Mouse (Mus musculus): Measurements from ENCODE around the gene Rhbdl3. TPM values are rescaled to one million over a fixed set of nuclear protein-coding genes. Genes with fewer than 3 reads are reported as not detected.

Gene Rhbdl3
- 1 to 10 TPM; 2.5 to 3.8 TPM for total RNA-seq (2021)
- long read RNA-seq, experiment 1, partial matches to known transcripts: 1 of 4 reads
- long read RNA-seq, experiment 1, other reads (novel, unspliced or antisense): 2 of 4 reads
- long read RNA-seq, experiment 2, transcript Rhbdl3-201 (9 exons, 3,736 nt): major isoform, 8 of 10 reads
- long read RNA-seq, experiment 2, partial matches to known transcripts: 0 of 10 reads
- long read RNA-seq, experiment 2, other reads (novel, unspliced or antisense): 2 of 10 reads

- DNase-seq (ENCODE audit: low spot score in 2 of 2): peak; percentile 64 to 77
These were observed at the start of gene Rhbdl3 for GRCm38 (mm10) chr11:80300551-80301315. TSS of gene Rhbdl3 (plus strand) at chr11:80300912.

- DNase-seq (ENCODE audit: low spot score in 2 of 2): no peak
These were observed 36.6 kb upstream of the Rhbdl3 start for GRCm38 (mm10) chr11:80264137-80264536.

GRCm38 (mm10) chr11:80271096-80271495 is 29.6 kb upstream of the Rhbdl3 start:
- no peak for DNase-seq (ENCODE audit: low spot score in 2 of 2)

- no peak for DNase-seq (ENCODE audit: low spot score in 2 of 2)
These were observed 25.7 kb upstream of the Rhbdl3 start for GRCm38 (mm10) chr11:80275011-80275410.

GRCm38 (mm10) chr11:80278054-80278453 is 22.7 kb upstream of the Rhbdl3 start:
- no peak for DNase-seq (ENCODE audit: low spot score in 2 of 2)

- no peak for DNase-seq (ENCODE audit: low spot score in 2 of 2)
These were observed 16.9 kb upstream of the Rhbdl3 start for GRCm38 (mm10) chr11:80283786-80284185.

GRCm38 (mm10) chr11:80284641-80285040 is 16.1 kb upstream of the Rhbdl3 start:
- no peak for DNase-seq (ENCODE audit: low spot score in 2 of 2)

- DNase-seq (ENCODE audit: low spot score in 2 of 2): peak; percentile 64 to 76
These were observed 13.6 kb upstream of the Rhbdl3 start for GRCm38 (mm10) chr11:80287150-80287549.

GRCm38 (mm10) chr11:80289701-80290445 is 10.8 kb upstream of the Rhbdl3 start:
- no peak for DNase-seq (ENCODE audit: low spot score in 2 of 2)

- DNase-seq (ENCODE audit: low spot score in 2 of 2): no peak
These were observed 9.7 kb upstream of the Rhbdl3 start for GRCm38 (mm10) chr11:80291004-80291403.

GRCm38 (mm10) chr11:80292463-80292862 is 8.2 kb upstream of the Rhbdl3 start:
- no peak for DNase-seq (ENCODE audit: low spot score in 2 of 2)

- DNase-seq (ENCODE audit: low spot score in 2 of 2): no peak
These were observed 5.6 kb upstream of the Rhbdl3 start for GRCm38 (mm10) chr11:80295066-80295465.

GRCm38 (mm10) chr11:80295785-80296184 is 4.9 kb upstream of the Rhbdl3 start:
- no peak for DNase-seq (ENCODE audit: low spot score in 2 of 2)

GRCm38 (mm10) chr11:80299513-80300235 is 1.0 kb upstream of the Rhbdl3 start:
- DNase-seq (ENCODE audit: low spot score in 2 of 2): no peak

- DNase-seq (ENCODE audit: low spot score in 2 of 2): peak; percentile 32 to 49
These were observed 769 bp downstream of the Rhbdl3 start for GRCm38 (mm10) chr11:80301316-80302045.

- no peak for DNase-seq (ENCODE audit: low spot score in 2 of 2)
These were observed 1.3 kb downstream of the Rhbdl3 start for GRCm38 (mm10) chr11:80302046-80302390.

- peak; percentile 57 to 68 for DNase-seq (ENCODE audit: low spot score in 2 of 2)
These were observed 1.8 kb downstream of the Rhbdl3 start for GRCm38 (mm10) chr11:80302536-80302935.

- DNase-seq (ENCODE audit: low spot score in 2 of 2): no peak
These were observed 3.0 kb downstream of the Rhbdl3 start for GRCm38 (mm10) chr11:80303746-80304145.

- DNase-seq (ENCODE audit: low spot score in 2 of 2): no peak
These were observed 4.1 kb downstream of the Rhbdl3 start for GRCm38 (mm10) chr11:80304846-80305245.

GRCm38 (mm10) chr11:80308537-80308936 is 7.8 kb downstream of the Rhbdl3 start:
- no peak for DNase-seq (ENCODE audit: low spot score in 2 of 2)

GRCm38 (mm10) chr11:80311271-80311670 is 10.6 kb downstream of the Rhbdl3 start:
- DNase-seq (ENCODE audit: low spot score in 2 of 2): no peak
